Mouse (Mus musculus) cortical plate, adult 2 months (tissue): ENCODE data around the gene Tead1. TPM values are rescaled to one million over a fixed set of nuclear protein-coding genes. Genes with fewer than 3 reads are reported as not detected.

ENCODE experiments used
- H3K27ac ChIP-seq: fragments of 200-500 bp; 2 replicates; pipeline ENCODE4 v1.5.1; 2012; ENCODE audit warnings: low read length, control low read depth, inconsistent platforms; ENCODE audit not compliant: insufficient read depth
- H3K4me1 ChIP-seq: fragments of 200-500 bp; 2 replicates; pipeline ENCODE4 v1.6.1; 2011; ENCODE audit warnings: low read length; ENCODE audit not compliant: control insufficient read depth, insufficient read depth
- H3K4me3 ChIP-seq: fragments of 200-500 bp; 2 replicates; pipeline ENCODE4 v1.5.1; 2011; ENCODE audit warnings: mild to moderate bottlenecking, low read length, control low read depth; ENCODE audit not compliant: insufficient read depth
- CTCF ChIP-seq: fragments of 200-500 bp; IDR thresholded peaks from 2 replicates; pipeline ENCODE4 v1.5.1; 2011; ENCODE audit warnings: mild to moderate bottlenecking, control low read depth, low read length; ENCODE audit not compliant: insufficient read depth; ENCODE audit errors: extremely low read depth
- POLR2A ChIP-seq: fragments of 200-500 bp; IDR thresholded peaks from 2 replicates; pipeline ENCODE4 v1.6.1; 2011; ENCODE audit warnings: mild to moderate bottlenecking, low read length, control low read depth; ENCODE audit not compliant: insufficient read depth; ENCODE audit errors: extremely low read depth
- polyA plus RNA-seq: library from polyadenylated mRNA; depleted of rRNA; stranded (reverse); fragments of >200 nt; gene quantifications from 2 replicates; pipeline ENCODE4 v1.2.3, GENCODE M21; 2012; rRNA removed

The Tead1 gene
- polyA plus RNA-seq, result 6.4 and 6.5 TPM in 2 replicates

DNA sequence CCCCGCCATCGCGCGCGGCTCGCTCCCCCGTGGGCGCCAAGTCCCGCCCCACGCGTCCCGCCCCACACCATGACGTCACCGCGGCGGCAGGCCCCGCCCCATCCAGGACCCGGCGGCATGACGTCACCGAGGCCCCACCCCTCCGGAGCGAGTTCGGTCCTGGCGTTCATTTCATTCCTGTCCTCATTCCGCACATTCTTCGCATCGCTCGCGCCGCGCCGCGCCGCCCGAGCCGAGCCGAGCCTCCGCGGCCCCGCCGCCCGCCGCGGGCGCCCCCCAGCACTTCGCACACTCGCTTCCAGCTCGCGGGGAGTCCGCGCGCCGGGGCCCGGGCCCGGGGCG is at the start of gene Tead1:
TSS of gene Tead1 (plus strand) at position 148 of the 342 bp plus-strand sequence.
- Histone ChIP-seq H3K4me1 (peaks cover 1% of the 10 kb centered on the region), H3K27ac (peak within 1 kb of the TSS; percentile 8; the same call in 1 of the 2 replicates)
- peak; percentile 68; the same call in 1 of the 2 replicates for TF ChIP-seq POLR2A
- no peak for TF ChIP-seq CTCF

GRCm38 (mm10) chr7:112634505-112635213 is 44.5 kb upstream of the Tead1 start:
- TF ChIP-seq POLR2A, result no peak
- TF ChIP-seq CTCF, result no peak
- Histone ChIP-seq H3K4me3 (no peak overlapping the region), H3K27ac (no peak overlapping the region), H3K4me1 (no peaks in the 10 kb centered on the region)

More for the DNA sequence above, at the start of gene Tead1:
- H3K4me3 ChIP-seq, result peak within 1 kb of the TSS; percentile 78

- TF ChIP-seq POLR2A (no peak), CTCF (no peak)
- H3K27ac ChIP-seq, result no peak overlapping the region
- no peaks in the 10 kb centered on the region for H3K4me1 ChIP-seq
- H3K4me3 ChIP-seq, result no peak overlapping the region
Observed at GRCm38 (mm10) chr7:112635936-112636335, 43.2 kb upstream of the Tead1 start.

DNA sequence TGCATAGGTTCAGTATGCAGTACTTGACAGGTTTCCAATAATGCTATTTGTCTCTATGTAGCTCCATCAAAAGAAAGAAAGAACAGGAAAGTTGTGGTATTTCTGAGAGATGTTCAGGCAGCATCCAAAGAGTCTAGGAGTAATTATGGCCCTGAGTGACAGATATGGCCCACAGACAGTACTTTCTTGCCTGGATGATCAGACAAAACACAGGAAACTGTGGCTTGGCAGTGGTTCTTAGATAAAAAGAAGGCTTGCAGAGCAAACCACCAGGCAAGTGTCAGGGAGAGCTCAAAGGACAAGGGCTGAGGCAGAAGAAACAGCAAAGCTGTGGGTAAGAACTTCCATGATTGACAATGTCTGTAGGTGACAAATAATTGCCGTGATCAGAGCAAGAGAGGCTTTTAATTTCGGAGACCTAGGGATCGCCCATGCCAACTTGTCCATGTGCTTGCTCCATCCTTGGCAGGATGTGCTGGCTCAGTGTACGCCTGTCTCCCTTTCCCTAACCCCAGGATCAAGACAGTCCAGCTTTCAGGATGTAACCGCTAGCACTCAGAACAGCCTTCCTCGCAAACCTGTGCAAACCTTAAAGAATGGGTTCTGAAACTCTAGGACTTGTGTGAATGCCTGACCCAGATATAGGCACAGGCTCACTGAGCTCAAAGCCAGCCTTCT is 35.1 kb upstream of the Tead1 start:
- no peak overlapping the region for H3K4me3 ChIP-seq
- no peaks in the 10 kb centered on the region for H3K4me1 ChIP-seq
- no peak overlapping the region for H3K27ac ChIP-seq
- no peak for TF ChIP-seq CTCF
- TF ChIP-seq POLR2A, result no peak

DNA sequence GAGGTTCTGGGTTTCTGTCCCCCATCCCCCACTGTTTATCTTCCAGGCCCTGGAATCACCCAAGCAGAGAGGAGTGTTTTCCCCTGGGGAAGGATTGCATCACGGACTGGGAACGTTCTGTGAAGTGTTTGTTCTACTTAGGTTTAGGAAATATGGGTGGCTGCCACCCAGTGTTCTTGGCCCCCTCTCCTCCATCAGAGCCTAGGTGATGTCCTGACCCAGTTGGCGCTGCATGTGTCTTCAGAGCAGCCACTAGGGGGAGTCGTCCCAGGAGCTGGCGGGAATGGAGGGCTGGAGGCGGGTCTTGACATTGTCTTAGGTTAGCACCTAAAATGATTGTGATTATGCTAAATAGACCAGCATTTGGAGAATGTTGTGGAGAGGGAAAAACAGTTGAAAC is 34.4 kb upstream of the Tead1 start:
- Histone ChIP-seq H3K4me3 (no peak overlapping the region), H3K27ac (no peak overlapping the region), H3K4me1 (no peaks in the 10 kb centered on the region)
- TF ChIP-seq POLR2A (no peak), CTCF (no peak)

- TF ChIP-seq CTCF, result no peak
- TF ChIP-seq POLR2A, result no peak
- no peaks in the 10 kb centered on the region for H3K4me1 ChIP-seq
- no peak overlapping the region for H3K4me3 ChIP-seq
- no peak overlapping the region for H3K27ac ChIP-seq
Observed at GRCm38 (mm10) chr7:112645724-112646123, 33.4 kb upstream of the Tead1 start.

- TF ChIP-seq CTCF (no peak), POLR2A (no peak)
- no peak overlapping the region for H3K27ac ChIP-seq
- no peak overlapping the region for H3K4me3 ChIP-seq
- no peaks in the 10 kb centered on the region for H3K4me1 ChIP-seq
Observed at GRCm38 (mm10) chr7:112647417-112647816, 31.7 kb upstream of the Tead1 start.

- no peak overlapping the region for H3K4me3 ChIP-seq
- H3K4me1 ChIP-seq, result no peaks in the 10 kb centered on the region
- no peak overlapping the region for H3K27ac ChIP-seq
- no peak for TF ChIP-seq POLR2A
- no peak for TF ChIP-seq CTCF
Observed at GRCm38 (mm10) chr7:112656141-112656662, 22.9 kb upstream of the Tead1 start.

GRCm38 (mm10) chr7:112658939-112659338 is 20.2 kb upstream of the Tead1 start:
- H3K4me1 ChIP-seq, result peaks cover 2% of the 10 kb centered on the region; the same call in 1 of the 2 replicates
- no peak overlapping the region for H3K4me3 ChIP-seq
- TF ChIP-seq CTCF, result no peak
- no peak for TF ChIP-seq POLR2A
- no peak overlapping the region for H3K27ac ChIP-seq
